Mouse (Mus musculus) C2C12 (cell line): Measurements from ENCODE around the gene Tmem258.

Source experiments
- CEBPB ChIP-seq: IDR thresholded peaks from one replicate; pipeline ENCODE4 v1.6.1; 2011; ENCODE audit warnings: low read depth, mild to moderate bottlenecking, control low read depth, moderate library complexity
- CTCF ChIP-seq: IDR thresholded peaks from one replicate; pipeline ENCODE4 v1.5.1; 2011; ENCODE audit not compliant: control insufficient read depth, insufficient read depth, insufficient read length
- FOSL1 ChIP-seq: IDR thresholded peaks from one replicate; pipeline ENCODE4 v1.8.0; 2011; ENCODE audit warnings: mild to moderate bottlenecking, low read length; ENCODE audit not compliant: poor library complexity, insufficient read depth, severe bottlenecking
- MAX ChIP-seq: IDR thresholded peaks from one replicate; pipeline ENCODE4 v1.6.1; 2011; ENCODE audit warnings: mild to moderate bottlenecking, control low read depth
- MYOD1 ChIP-seq: IDR thresholded peaks from one replicate; pipeline ENCODE4 v1.6.1; 2011; ENCODE audit warnings: low read depth; ENCODE audit not compliant: control insufficient read depth, insufficient read length
- MYOG ChIP-seq: IDR thresholded peaks from one replicate; pipeline ENCODE4 v1.6.1; 2011; ENCODE audit not compliant: control insufficient read depth, insufficient read length; ENCODE audit errors: extremely low read depth
- USF1 ChIP-seq: IDR thresholded peaks from one replicate; pipeline ENCODE4 v1.6.1; 2011; ENCODE audit warnings: low read depth, mild to moderate bottlenecking, control low read depth, moderate library complexity

- no peak for TF ChIP-seq MYOD1
- TF ChIP-seq CTCF, result no peak
- TF ChIP-seq CEBPB, result no peak
- TF ChIP-seq USF1, result no peak
- no peak for TF ChIP-seq MYOG
- TF ChIP-seq MAX, result no peak
- TF ChIP-seq FOSL1, result no peak
Measured at GRCm38 (mm10) chr19:10216101-10216500, 12.3 kb downstream of the Tmem258 start.
